Mouse (Mus musculus) liver, postnatal 0 days (tissue): Measurements from ENCODE around the gene Ces4a.

Source experiments
- CTCF ChIP-seq: sonication (generic); IDR thresholded peaks from 2 replicates; pipeline ENCODE4 v1.5.1; 2016; ENCODE audit warnings: antibody characterized with exemption, low read depth
- EP300 ChIP-seq: IDR thresholded peaks from 2 replicates; pipeline ENCODE4 v1.6.1; 2016; ENCODE audit warnings: antibody characterized with exemption, low read depth, mild to moderate bottlenecking

GRCm38 (mm10) chr8:105171116-105172002, 39.8 kb downstream of the Ces4a start:
- TF ChIP-seq CTCF (no peak), EP300 (no peak)
